Mouse (Mus musculus): ENCODE results near the gene Cldn34b2.
"Not testable (repeated sequence)": the region's sequence is repeated elsewhere in the genome, so short reads cannot be mapped to it uniquely, and the experiment has no call there.

Gene Cldn34b2

DNA sequence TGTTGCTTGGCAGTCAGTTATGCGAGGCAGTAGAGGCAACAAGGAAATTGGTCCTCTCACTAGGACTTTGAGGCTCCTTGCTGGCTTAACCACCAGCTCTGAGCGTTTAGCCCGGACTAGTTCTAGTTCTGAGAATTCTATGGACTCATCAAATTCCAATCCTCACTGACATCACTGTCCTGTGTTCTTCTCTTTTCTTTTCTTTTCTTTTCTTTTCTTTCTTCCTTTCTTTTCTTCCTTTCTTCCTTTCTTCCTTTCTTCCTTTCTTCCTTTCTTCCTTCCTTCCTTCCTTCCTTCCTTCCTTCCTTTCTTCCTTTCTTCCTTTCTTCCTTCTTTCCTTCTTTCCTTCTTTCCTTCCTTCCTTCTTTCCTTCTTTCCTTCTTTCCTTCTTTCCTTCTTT lies at the start of gene Cldn34b2:
TSS of gene Cldn34b2 (minus strand) at position 101 of the 400 bp plus-strand sequence.
- DNase-seq (ENCODE audit: low read depth) = not testable (repeated sequence)

- DNase-seq (ENCODE audit: low read depth) = no peak
These were observed 49.4 kb upstream of the Cldn34b2 start for GRCm38 (mm10) chrX:155177640-155178039.

GRCm38 (mm10) chrX:155177230-155177629 lies 49.0 kb upstream of the Cldn34b2 start:
- DNase-seq (ENCODE audit: low read depth) = peak; percentile 28

GRCm38 (mm10) chrX:155175568-155175967 lies 47.4 kb upstream of the Cldn34b2 start:
- DNase-seq (ENCODE audit: low read depth) = no peak

DNA sequence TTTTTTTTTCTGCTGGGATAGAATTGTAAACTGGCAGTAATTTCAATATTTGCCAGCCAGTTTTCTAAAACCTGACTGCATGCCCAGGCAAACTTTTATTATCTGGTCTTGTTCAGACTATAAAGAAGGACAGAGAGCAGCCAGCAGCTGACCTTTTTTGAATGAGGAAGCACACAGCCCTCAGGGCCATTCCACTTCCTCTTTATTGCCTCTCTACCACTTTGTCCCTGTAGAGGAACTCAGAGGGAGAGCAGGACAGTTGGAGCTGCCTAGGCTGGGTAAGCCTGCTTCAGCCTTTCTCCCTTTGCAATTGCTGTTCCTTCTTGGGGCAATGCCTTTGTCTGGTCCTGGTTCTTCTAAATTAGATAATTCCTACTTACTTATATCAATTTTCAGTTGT lies 44.1 kb upstream of the Cldn34b2 start:
- peak; percentile 57 for DNase-seq (ENCODE audit: low read depth)

DNA sequence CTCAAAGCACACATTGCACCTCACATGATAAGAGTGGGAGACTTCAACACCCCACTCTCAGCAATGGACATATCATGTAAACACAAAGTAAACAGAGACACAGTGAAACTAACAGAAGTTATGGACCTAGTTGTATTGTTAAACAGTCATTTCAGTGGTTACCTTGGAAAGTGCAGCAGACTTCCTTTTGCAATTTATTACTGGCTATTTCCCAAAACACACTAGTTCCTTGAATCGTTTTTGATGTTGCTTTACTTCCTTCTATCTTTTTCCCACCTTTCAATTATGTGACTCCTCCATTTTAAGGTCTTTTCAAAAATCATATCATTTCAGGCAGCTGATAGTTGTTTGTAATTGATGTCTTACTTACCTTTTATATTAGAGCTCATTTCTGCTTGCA lies 43.5 kb upstream of the Cldn34b2 start:
- no peak for DNase-seq (ENCODE audit: low read depth)

DNA sequence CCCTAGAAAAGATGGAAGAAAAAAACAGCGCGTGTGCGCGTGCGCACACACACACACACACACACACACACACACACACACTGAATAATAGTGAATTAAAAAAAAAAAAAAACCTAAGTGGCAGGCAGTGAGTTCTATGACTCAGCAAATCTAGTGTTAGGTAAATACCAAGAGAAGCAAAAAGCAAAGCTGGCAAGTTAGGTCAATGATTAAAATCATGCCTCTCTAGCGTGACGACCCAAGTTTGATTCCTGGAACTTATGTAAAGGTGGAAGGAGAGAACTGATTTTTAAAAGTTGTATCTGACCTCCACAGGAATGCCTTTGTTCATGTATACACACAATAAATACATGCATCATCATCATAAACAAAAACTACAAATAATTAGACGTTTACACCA lies 41.7 kb upstream of the Cldn34b2 start:
- DNase-seq (ENCODE audit: low read depth) = no peak

DNA sequence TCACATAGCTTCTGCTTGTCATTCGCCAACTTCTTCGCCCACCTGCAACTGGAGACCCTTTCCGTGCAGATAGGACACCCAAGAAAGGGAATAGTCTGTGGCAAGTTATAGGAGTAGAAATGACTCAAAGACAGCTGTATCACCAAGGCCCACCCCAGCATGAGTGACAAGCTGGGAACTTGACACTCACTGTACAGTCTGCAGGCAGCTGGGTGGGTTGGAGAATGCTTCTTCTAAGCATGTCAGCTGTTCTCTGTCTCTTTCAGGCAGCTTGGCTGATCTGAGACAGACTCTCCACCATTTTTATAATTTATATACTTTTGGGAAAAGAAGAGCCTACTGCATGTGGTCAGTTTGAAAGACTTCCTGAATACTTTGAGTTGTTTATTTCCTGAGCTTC lies 39.5 kb upstream of the Cldn34b2 start:
- no peak for DNase-seq (ENCODE audit: low read depth)

DNA sequence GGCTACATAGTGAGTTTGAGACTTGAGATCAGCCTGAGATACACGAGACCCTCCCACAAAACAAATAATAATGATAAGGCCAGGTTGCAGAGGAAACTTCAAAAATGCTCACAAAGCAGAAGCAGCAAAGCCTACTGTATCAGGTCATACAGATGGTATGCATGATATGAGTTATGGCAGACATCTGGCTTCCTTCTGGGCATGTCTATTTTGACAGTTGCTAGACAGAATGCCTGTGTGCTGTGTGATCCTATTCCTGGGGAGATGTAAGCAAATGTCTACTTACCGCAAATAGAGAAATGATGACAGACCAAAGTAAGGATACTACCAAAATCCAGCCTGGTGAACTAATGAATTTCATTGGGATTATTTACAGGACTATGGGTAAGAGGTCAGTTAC lies 38.1 kb upstream of the Cldn34b2 start:
- DNase-seq (ENCODE audit: low read depth) = no peak

- no peak for DNase-seq (ENCODE audit: low read depth)
These were observed 35.3 kb upstream of the Cldn34b2 start for GRCm38 (mm10) chrX:155163553-155163952.

DNA sequence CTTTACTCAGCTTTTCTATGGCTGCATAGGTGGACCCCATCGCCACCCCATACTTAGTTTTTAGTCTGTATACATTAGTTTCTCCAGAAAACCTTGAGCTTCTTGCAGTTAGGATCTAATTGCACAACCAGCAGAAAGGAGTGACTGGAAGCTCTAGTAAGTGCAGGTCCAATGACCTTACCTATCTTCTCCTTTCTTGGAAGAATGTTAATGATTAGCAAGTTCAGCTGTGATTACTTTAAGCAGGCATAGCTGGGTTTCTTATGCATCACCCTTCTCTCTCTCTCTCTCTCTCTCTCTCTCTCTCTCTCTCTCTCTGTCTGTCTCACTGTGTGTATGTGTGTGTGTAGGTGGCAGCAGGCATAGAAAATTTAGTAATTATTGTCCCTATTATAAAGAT lies 23.7 kb upstream of the Cldn34b2 start:
- no peak for DNase-seq (ENCODE audit: low read depth)

DNA sequence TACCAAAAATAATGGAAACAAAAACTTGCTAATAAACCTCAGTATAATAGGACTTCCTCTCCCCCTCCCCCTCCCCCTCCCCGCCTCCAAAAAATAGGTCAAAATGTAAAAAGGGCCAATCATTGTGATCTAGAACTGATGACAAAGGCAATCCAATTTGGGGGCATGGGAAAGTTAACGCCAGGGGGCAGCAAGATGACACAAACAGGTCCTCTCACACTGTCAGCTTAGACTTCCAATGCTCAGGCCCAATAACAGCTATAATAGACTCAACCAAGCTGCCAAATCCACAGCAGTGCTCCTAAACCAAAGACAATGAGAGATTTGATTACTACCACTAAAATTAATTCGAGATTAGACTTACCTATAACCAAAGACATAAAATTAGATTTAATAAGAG lies 16.5 kb upstream of the Cldn34b2 start:
- DNase-seq (ENCODE audit: low read depth) = peak; percentile 69

DNA sequence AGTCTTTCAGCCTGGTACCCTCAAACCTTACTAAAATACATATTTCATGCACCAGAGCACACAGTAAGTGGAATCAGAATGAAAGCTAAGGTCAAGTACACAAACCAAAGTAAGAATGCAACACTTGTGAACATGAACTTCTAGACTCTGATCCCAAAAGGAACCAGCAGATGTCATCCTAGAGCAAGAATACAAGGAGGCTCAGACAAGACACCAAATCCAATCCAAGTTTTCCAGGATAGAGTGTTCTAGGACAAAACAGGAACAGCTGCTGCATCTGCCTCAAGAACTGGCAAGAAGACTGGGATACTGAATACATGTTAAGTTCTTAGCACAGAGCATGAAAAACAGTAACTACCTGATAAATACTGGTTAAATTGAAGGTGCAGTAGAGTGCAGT lies 30.2 kb downstream of the Cldn34b2 start:
- DNase-seq (ENCODE audit: low read depth) = peak; percentile 2

DNA sequence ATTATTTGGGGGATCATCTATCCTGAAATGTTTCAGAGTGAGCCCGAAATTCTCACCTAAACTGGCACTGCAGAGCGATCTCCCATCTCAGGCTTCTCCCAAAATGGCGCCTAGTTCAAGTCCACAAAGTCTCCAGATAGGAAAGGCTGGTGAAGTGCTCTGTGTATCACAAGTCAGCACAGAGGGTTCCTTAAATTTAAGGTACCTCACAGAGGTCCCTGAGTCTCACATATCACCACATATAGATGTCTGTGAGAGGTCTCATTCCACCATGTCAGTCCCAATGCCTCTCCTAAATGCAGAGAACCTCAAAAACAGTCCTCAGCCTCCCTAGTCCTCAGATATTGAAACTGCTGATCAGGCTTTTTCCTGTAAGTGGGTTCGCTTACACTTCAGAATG lies 34.6 kb downstream of the Cldn34b2 start, which contains the start of gene Magea2:
TSS of gene Magea2 (minus strand) at position 101 of the 400 bp plus-strand sequence.
- not testable (repeated sequence) for DNase-seq (ENCODE audit: low read depth)

DNA sequence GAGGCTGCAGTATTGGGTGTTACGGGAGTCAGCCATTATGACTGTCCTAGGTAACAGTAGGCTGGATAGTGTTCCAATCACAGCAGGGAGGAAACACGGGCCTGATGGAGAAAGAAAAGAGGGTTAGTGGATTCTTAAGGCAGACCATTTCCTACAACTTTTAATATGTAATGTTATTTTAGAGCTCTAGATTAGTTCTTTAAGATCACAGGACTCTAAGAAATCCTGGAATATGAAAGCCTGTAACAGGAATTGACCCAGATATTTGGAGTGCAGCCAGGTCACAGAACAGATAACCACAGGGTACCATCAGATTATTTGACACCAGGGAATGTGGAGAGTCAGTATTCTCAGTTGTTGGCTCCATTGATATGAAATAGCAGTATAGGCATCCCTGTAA lies 38.5 kb downstream of the Cldn34b2 start, which contains the start of gene Magea1:
TSS of gene Magea1 (minus strand) at position 101 of the 400 bp plus-strand sequence.
- DNase-seq (ENCODE audit: low read depth) = not testable (repeated sequence)
